Mouse (Mus musculus) kidney, adult 2 months (tissue): ENCODE data around the gene Matk.

Experiments
- CTCF ChIP-seq: fragments of 200-500 bp; conservative IDR thresholded peaks from 2 replicates; pipeline ENCODE4 v1.5.1; 2011; ENCODE audit warnings: low read depth, mild to moderate bottlenecking, control low read depth, low read length, moderate library complexity, mixed read lengths; ENCODE audit not compliant: insufficient read depth, insufficient read length
- POLR2A ChIP-seq: fragments of 200-500 bp; IDR thresholded peaks from one replicate; pipeline ENCODE4 v1.6.1; 2011; ENCODE audit warnings: low read depth, low read length, control low read depth

GRCm38 (mm10) chr10:81297845-81298244, 45.1 kb downstream of the Matk start:
- TF ChIP-seq POLR2A (no peak), CTCF (no peak)
